10 mouse cellular contexts compared by ENCODE assay signal in genomic region chr16:58461856-58462518, GRCm38 (mm10). TPM values are rescaled to one million over a fixed set of nuclear protein-coding genes. Genes with fewer than 3 reads are reported as not detected.
DNase-seq lines count a peak whose midpoint lies in the region; ATAC-seq and TF ChIP-seq lines count a peak whose summit lies in the region.
"Had no signal": no experiment of that assay in that cellular context is flagged by ENCODE, and none has a peak within 500 bp of the region (broad histone marks: within the 10 kb centered on the region; RNA-seq: fewer than 3 reads in every experiment).

No protein-coding gene starts in this region.

- TF ChIP-seq POLR2A in MEL (IDR thresholded peaks at IDR 0.05; ENCODE audit: control insufficient read depth in 1 of 2, insufficient read depth in 1 of 2, low read depth in 1 of 2, low read length in 2 of 2, poor library complexity in 1 of 2) = no peak

- H3K36me3 ChIP-seq in kidney, postnatal 0 days (ENCODE audit: insufficient read depth, low read length) = peaks cover 19% of the 10 kb centered on the region; the same call in 1 of the 2 replicates
- peaks cover 0 to 6% of the 10 kb centered on the region in 2 experiments; a peak in 1 of 4 replicates for H3K36me3 ChIP-seq in MEL (ENCODE audit: control insufficient read depth in 1 of 2, insufficient read depth in 2 of 2, low read length in 2 of 2)
- H3K36me3 ChIP-seq in intestine, postnatal 0 days (ENCODE audit: control insufficient read depth, insufficient read depth) = peaks cover 8% of the 10 kb centered on the region

- H3K27ac ChIP-seq in kidney, postnatal 0 days = no peak overlapping the region
- no peak overlapping the region for H3K27ac ChIP-seq in MEL (ENCODE audit: control insufficient read depth, low read depth, low read length)
- no peak overlapping the region for H3K27ac ChIP-seq in intestine, postnatal 0 days (ENCODE audit: low read depth, low read length)
- H3K27ac ChIP-seq: heart, embryonic 15.5 days had no signal

- no peak overlapping the region for H3K4me2 ChIP-seq in kidney, postnatal 0 days (ENCODE audit: low read length)
- no peak overlapping the region for H3K4me2 ChIP-seq in intestine, postnatal 0 days (replicated peaks; ENCODE audit: low read depth)

- DNase-seq in kidney, postnatal 0 days (ENCODE audit: low spot score) = no peak
- DNase-seq in kidney, postnatal 25 days = no peak
- peak; percentile 34 for DNase-seq in CD4-positive helper T cell, adult 2 months (ENCODE audit: low read depth, low spot score)
- DNase-seq in MEL (ENCODE audit: low read depth, low spot score) = peak; percentile 49
- DNase-seq in c-Kit-positive CD71-positive TER-119-positive erythroid progenitor cells, embryonic 14.5 days (ENCODE audit: low spot score) = no peak
- DNase-seq in spleen, postnatal 14 days (ENCODE audit: low spot score in 2 of 2) = no peak
- DNase-seq: cerebellum, adult 11-12 months; kidney, postnatal 36 days had no signal

- peak; percentile 79 for TF ChIP-seq RAD21 in MEL (IDR thresholded peaks at IDR 0.05; ENCODE audit: low read depth, low read length)

- no peaks in the 10 kb centered on the region for H3K27me3 ChIP-seq in kidney, postnatal 0 days (ENCODE audit: insufficient read depth, low read length)
- H3K27me3 ChIP-seq in MEL (ENCODE audit: control insufficient read depth in 1 of 2, insufficient read depth in 2 of 2, low read length in 2 of 2) = no peaks in the 10 kb centered on the region
- H3K27me3 ChIP-seq in intestine, postnatal 0 days (replicated peaks; ENCODE audit: control insufficient read depth, insufficient read depth, low read length) = no peaks in the 10 kb centered on the region
- H3K27me3 ChIP-seq: heart, embryonic 15.5 days had no signal

- H3K79me2 ChIP-seq in MEL (ENCODE audit: control insufficient read depth, insufficient read depth, low read length, poor library complexity) = no peaks in the 10 kb centered on the region

- 88% methylated on average over 2 of the region's 2 CpGs for WGBS in kidney, postnatal 0 days
- 76% methylated on average over 2 of the region's 2 CpGs for WGBS in intestine, postnatal 0 days

- peak; percentile 72 for TF ChIP-seq CTCF in kidney, postnatal 0 days (IDR thresholded peaks at IDR 0.05; ENCODE audit: low read depth)
- peak; percentile 41 to 72 (median 50) for TF ChIP-seq CTCF in MEL (IDR thresholded peaks at IDR 0.05 in 2 of 3, conservative IDR thresholded peaks at IDR 0.05 in 1 of 3; ENCODE audit: control insufficient read depth in 1 of 3, insufficient read depth in 1 of 3, low read depth in 2 of 3, low read length in 3 of 3, poor library complexity in 1 of 3, severe bottlenecking in 1 of 3)
- peak; percentile 68 for TF ChIP-seq CTCF in intestine, postnatal 0 days (IDR thresholded peaks at IDR 0.05; ENCODE audit: low read depth)

- no peaks in the 10 kb centered on the region for H3K4me1 ChIP-seq in kidney, postnatal 0 days (replicated peaks; ENCODE audit: insufficient read depth, low read length)
- H3K4me1 ChIP-seq in MEL (ENCODE audit: control insufficient read depth in 1 of 2, insufficient read depth in 2 of 2, low read length in 2 of 2) = peaks cover 0 to 5% of the 10 kb centered on the region in 2 experiments; a peak in 3 of 4 replicates
- H3K4me1 ChIP-seq in intestine, postnatal 0 days (replicated peaks; ENCODE audit: control insufficient read depth, insufficient read depth, low read length) = no peaks in the 10 kb centered on the region

- H3K4me3 ChIP-seq in kidney, postnatal 0 days (replicated peaks; ENCODE audit: low read depth, low read length) = no peak overlapping the region
- H3K4me3 ChIP-seq in MEL (ENCODE audit: control insufficient read depth in 1 of 2, insufficient read depth in 1 of 2, low read depth in 2 of 2, low read length in 2 of 2) = no peak overlapping the region
- H3K4me3 ChIP-seq in intestine, postnatal 0 days (ENCODE audit: low read depth, low read length) = no peak overlapping the region
- H3K4me3 ChIP-seq: heart, embryonic 15.5 days had no signal

- TF ChIP-seq EP300 in MEL (IDR thresholded peaks at IDR 0.05; ENCODE audit: low read depth in 1 of 2, low read length in 2 of 2) = no peak

- H3K9me3 ChIP-seq in kidney, postnatal 0 days (replicated peaks; ENCODE audit: low read length) = no peaks in the 10 kb centered on the region
- H3K9me3 ChIP-seq in MEL (replicated peaks; ENCODE audit: insufficient read depth, low read length) = no peaks in the 10 kb centered on the region
- no peaks in the 10 kb centered on the region for H3K9me3 ChIP-seq in intestine, postnatal 0 days (ENCODE audit: control insufficient read depth)
- H3K9me3 ChIP-seq: heart, embryonic 15.5 days had no signal

- H3K9ac ChIP-seq in kidney, postnatal 0 days (ENCODE audit: low read depth, low read length) = no peak overlapping the region
- no peak overlapping the region for H3K9ac ChIP-seq in MEL (ENCODE audit: control insufficient read depth, low read depth, low read length, poor library complexity, severe bottlenecking)
- no peak overlapping the region for H3K9ac ChIP-seq in intestine, postnatal 0 days (ENCODE audit: low read depth, low read length)
- H3K9ac ChIP-seq: heart, embryonic 15.5 days had no signal

- ATAC-seq in kidney, postnatal 0 days (replicated peaks; ENCODE audit: low FRiP score, low read depth) = no peak
- ATAC-seq in intestine, postnatal 0 days = no peak

TF ChIP-seq in MEL, 35 proteins besides CTCF, POLR2A, EP300 and RAD21:
- TF ChIP-seq SMC3 (IDR thresholded peaks at IDR 0.05; ENCODE audit: low read depth, low read length) = peak; percentile 89
- TF ChIP-seq ZC3H11A (IDR thresholded peaks at IDR 0.05; ENCODE audit: low read depth, low read length) = peak; percentile 93
- peak; percentile 8; the same call in 1 of the 2 replicates for TF ChIP-seq ZNF384 (IDR thresholded peaks at IDR 0.05; ENCODE audit: low read depth, low read length)
- no peak for TF ChIP-seq MEF2A (IDR thresholded peaks at IDR 0.05; ENCODE audit: extremely low read depth, insufficient replicate concordance, low read depth, low read length, poor library complexity, severe bottlenecking)
- TF ChIP-seq NELFE (IDR thresholded peaks at IDR 0.05; ENCODE audit: low read depth, low read length) = no peak

RNA-seq across cellular contexts. Expression of gene Dcbld2, which starts 53.7 kb away (rescaled TPM):
- 2.8 and 3.6 TPM in 2 replicates for polyA plus RNA-seq in kidney, postnatal 0 days (2015; fragmentation: Nextera tagmentation; extraction: Ambion mirVana)
- total RNA-seq in MEL (2012; rRNA removed) = 3.0 and 3.5 TPM in 2 replicates
- polyA plus RNA-seq in MEL (2012; ENCODE audit: insufficient read depth in 1 of 2, insufficient read length in 2 of 2, low read depth in 1 of 2, low replicate concordance in 2 of 2, missing spikeins in 1 of 2) = 1 to 10 TPM in 1 of 2 experiments, not detected in 1; 9.4 TPM
- polyA plus RNA-seq in intestine, postnatal 0 days (2015; fragmentation: Nextera tagmentation; extraction: Ambion mirVana) = 2.2 and 2.6 TPM in 2 replicates

Comparison
In these comparisons a context has a peak if more than half of its experiments do, and no peak if none do; other contexts are left out.
1. DNase-seq: peak in CD4-positive helper T cell, adult 2 months (single experiment) and MEL (single experiment); none in kidney, postnatal 0 days (single experiment), kidney, postnatal 25 days (0 of 2), c-Kit-positive CD71-positive TER-119-positive erythroid progenitor cells, embryonic 14.5 days (single experiment) and spleen, postnatal 14 days (0 of 2).
2. Peak in every context shown above with its lines, with median percentiles within 50 percentile points of each other: CTCF ChIP-seq.